Mouse (Mus musculus) embryo, embryonic 9.5 days (tissue): ENCODE data around the gene Ago4.
"Not testable (repeated sequence)": the region's sequence is repeated elsewhere in the genome, so short reads cannot be mapped to it uniquely, and the experiment has no call there.

Experiments
- DNase-seq: peaks from one replicate; pipeline ENCODE4 v3.0.0-alpha.2; 2017; ENCODE audit errors: extremely low spot score

Ago4 gene

GRCm38 (mm10) chr4:126532827-126533728, at the start of gene Ago4:
Gene Ago4, minus strand, starts transcription at chr4:126533472.
- peak; percentile 71 for DNase-seq

- DNase-seq: no peak
Measured at GRCm38 (mm10) chr4:126579077-126579476, 45.8 kb upstream of the Ago4 start.

- no peak for DNase-seq
Measured at GRCm38 (mm10) chr4:126577920-126578319, 44.6 kb upstream of the Ago4 start.

- DNase-seq: no peak
Measured at GRCm38 (mm10) chr4:126576281-126576680, 43.0 kb upstream of the Ago4 start.

- no peak for DNase-seq
Measured at GRCm38 (mm10) chr4:126569783-126570182, 36.5 kb upstream of the Ago4 start.

- DNase-seq: no peak
Measured at GRCm38 (mm10) chr4:126567243-126567642, 34.0 kb upstream of the Ago4 start.

GRCm38 (mm10) chr4:126563798-126564197, 30.5 kb upstream of the Ago4 start:
- DNase-seq: no peak

- peak; percentile 95 for DNase-seq
Measured at GRCm38 (mm10) chr4:126556809-126557711, 23.8 kb upstream of the Ago4 start, which contains the start of gene Clspn. Gene Clspn, plus strand, starts transcription at chr4:126556935.

GRCm38 (mm10) chr4:126554462-126554861, 21.2 kb upstream of the Ago4 start:
- DNase-seq: peak; percentile 51

GRCm38 (mm10) chr4:126553685-126554084, 20.4 kb upstream of the Ago4 start:
- DNase-seq: no peak

GRCm38 (mm10) chr4:126553105-126553504, 19.8 kb upstream of the Ago4 start:
- no peak for DNase-seq

- no peak for DNase-seq
Measured at GRCm38 (mm10) chr4:126552136-126552535, 18.9 kb upstream of the Ago4 start.

GRCm38 (mm10) chr4:126546183-126546582, 12.9 kb upstream of the Ago4 start:
- DNase-seq: no peak

GRCm38 (mm10) chr4:126545703-126546102, 12.4 kb upstream of the Ago4 start:
- DNase-seq: no peak

GRCm38 (mm10) chr4:126545016-126545415, 11.7 kb upstream of the Ago4 start:
- no peak for DNase-seq

GRCm38 (mm10) chr4:126542838-126543237, 9.6 kb upstream of the Ago4 start:
- DNase-seq: no peak

- DNase-seq: no peak
Measured at GRCm38 (mm10) chr4:126540487-126541071, 7.3 kb upstream of the Ago4 start.

- DNase-seq: no peak
Measured at GRCm38 (mm10) chr4:126536865-126537264, 3.6 kb upstream of the Ago4 start.

GRCm38 (mm10) chr4:126535631-126536030, 2.4 kb upstream of the Ago4 start:
- not testable (repeated sequence) for DNase-seq

GRCm38 (mm10) chr4:126533729-126534070, 428 bp upstream of the Ago4 start:
- no peak for DNase-seq

GRCm38 (mm10) chr4:126532292-126532691, 980 bp downstream of the Ago4 start:
- no peak for DNase-seq

- DNase-seq: no peak
Measured at GRCm38 (mm10) chr4:126526828-126527227, 6.4 kb downstream of the Ago4 start.
